Mouse (Mus musculus) liver, postnatal 0 days (tissue): ENCODE data around the gene Sema3f.

Source experiments
- CTCF ChIP-seq: sonication (generic); IDR thresholded peaks from 2 replicates; pipeline ENCODE4 v1.5.1; 2016; ENCODE audit warnings: antibody characterized with exemption, low read depth
- EP300 ChIP-seq: IDR thresholded peaks from 2 replicates; pipeline ENCODE4 v1.6.1; 2016; ENCODE audit warnings: antibody characterized with exemption, low read depth, mild to moderate bottlenecking

DNA sequence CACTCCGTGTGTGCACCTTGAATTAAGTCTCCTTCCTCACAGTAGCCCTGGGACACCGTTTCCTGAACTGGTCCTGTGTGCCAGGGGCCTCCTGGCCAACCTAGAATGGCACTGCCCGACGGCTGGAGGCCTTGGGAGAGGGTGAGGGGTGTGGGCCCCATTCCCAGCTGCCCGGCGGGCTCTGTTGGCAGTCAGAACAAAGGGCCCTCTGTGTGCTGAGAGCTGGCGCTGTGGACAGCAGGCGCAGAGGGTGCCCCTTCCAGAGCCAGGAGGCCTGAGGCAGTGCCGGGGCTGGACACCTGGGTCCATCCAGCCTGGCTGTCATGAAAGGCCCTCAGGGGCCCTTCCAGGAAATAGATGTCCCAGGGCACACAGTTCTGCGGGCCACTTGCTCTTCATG is 50.7 kb downstream of the Sema3f start:
- TF ChIP-seq CTCF (no peak), EP300 (no peak)
